Mouse (Mus musculus) stomach, embryonic 16.5 days (tissue): ENCODE results near the gene Ccdc28a. TPM values are rescaled to one million over a fixed set of nuclear protein-coding genes. Genes with fewer than 3 reads are reported as not detected.

Experiments used
- ATAC-seq: fragments of 200-750 bp; cut with Nextera tagmentation; 2 replicates; pipeline ENCODE4 v1.8.0; 2017; ENCODE audit warnings: moderate number of reproducible peaks, moderate TSS enrichment; ENCODE audit not compliant: insufficient read depth, low FRiP score
- H3K27ac ChIP-seq: fragments of 300-500 bp; sonication (generic); 2 replicates; pipeline ENCODE4 v1.5.1; 2014; ENCODE audit warnings: low read length
- H3K27me3 ChIP-seq: fragments of 300-500 bp; sonication (generic); 2 replicates; pipeline ENCODE4 v1.6.1; 2014; ENCODE audit warnings: low read length, control low read depth, mixed read lengths; ENCODE audit not compliant: control insufficient read depth, insufficient read depth
- H3K36me3 ChIP-seq: fragments of 300-500 bp; sonication (generic); 2 replicates; pipeline ENCODE4 v1.6.1; 2014; ENCODE audit warnings: low read length; ENCODE audit not compliant: control insufficient read depth, insufficient read depth
- H3K4me1 ChIP-seq: fragments of 300-500 bp; sonication (generic); 2 replicates; pipeline ENCODE4 v1.6.1; 2014; ENCODE audit warnings: low read length, control low read depth, mixed read lengths; ENCODE audit not compliant: control insufficient read depth, insufficient read depth
- H3K4me2 ChIP-seq: fragments of 300-500 bp; sonication (generic); 2 replicates; pipeline ENCODE4 v1.6.1; 2014; ENCODE audit warnings: low read depth, low read length, mixed read lengths
- H3K4me3 ChIP-seq: fragments of 300-500 bp; sonication (generic); replicated peaks from 2 replicates; pipeline ENCODE4 v1.5.1; 2014; ENCODE audit warnings: mild to moderate bottlenecking, low read length
- H3K9ac ChIP-seq: fragments of 300-500 bp; sonication (generic); 2 replicates; pipeline ENCODE4 v1.6.1; 2014; ENCODE audit warnings: low read length
- H3K9me3 ChIP-seq: fragments of 300-500 bp; sonication (generic); replicated peaks from 2 replicates; pipeline ENCODE4 v1.6.1; 2016; ENCODE audit warnings: low read length, control low read depth; ENCODE audit not compliant: control insufficient read depth
- WGBS: fragments of 180-500 bp; shearing (Covaris S2); extraction: QIAGEN DNeasy Blood & Tissue Kit; methylation state at CpG from one replicate; pipeline ENCODE4 v1.1.7; 2014; 5-methylcytosine and 5-hydroxymethylcytosine counted together
- polyA plus RNA-seq: library from polyadenylated mRNA; unstranded; fragments of >200 nt; fragmentation: Nextera tagmentation; extraction: Ambion mirVana; gene quantifications from 2 replicates; pipeline ENCODE4 v1.2.1, GENCODE M21; 2015

Ccdc28a gene
- polyA plus RNA-seq, 1 experiment from 2014 or later: 13.1 TPM

GRCm38 (mm10) chr10:18199919-18200318 is 34.9 kb downstream of the Ccdc28a start:
- H3K4me3 ChIP-seq: no peak overlapping the region
- H3K27ac ChIP-seq: peak overlapping the region; percentile 31; the same call in 1 of the 2 replicates
- H3K4me1 ChIP-seq: no peaks in the 10 kb centered on the region
- 34% methylated on average over 4 of the region's 4 CpGs for WGBS
- no peaks in the 10 kb centered on the region for H3K36me3 ChIP-seq
- H3K9ac ChIP-seq: no peak overlapping the region
- H3K4me2 ChIP-seq: no peak overlapping the region
- no peaks in the 10 kb centered on the region for H3K9me3 ChIP-seq
- peak; percentile 26; the same call in 1 of the 2 replicates for ATAC-seq
- H3K27me3 ChIP-seq: no peaks in the 10 kb centered on the region

DNA sequence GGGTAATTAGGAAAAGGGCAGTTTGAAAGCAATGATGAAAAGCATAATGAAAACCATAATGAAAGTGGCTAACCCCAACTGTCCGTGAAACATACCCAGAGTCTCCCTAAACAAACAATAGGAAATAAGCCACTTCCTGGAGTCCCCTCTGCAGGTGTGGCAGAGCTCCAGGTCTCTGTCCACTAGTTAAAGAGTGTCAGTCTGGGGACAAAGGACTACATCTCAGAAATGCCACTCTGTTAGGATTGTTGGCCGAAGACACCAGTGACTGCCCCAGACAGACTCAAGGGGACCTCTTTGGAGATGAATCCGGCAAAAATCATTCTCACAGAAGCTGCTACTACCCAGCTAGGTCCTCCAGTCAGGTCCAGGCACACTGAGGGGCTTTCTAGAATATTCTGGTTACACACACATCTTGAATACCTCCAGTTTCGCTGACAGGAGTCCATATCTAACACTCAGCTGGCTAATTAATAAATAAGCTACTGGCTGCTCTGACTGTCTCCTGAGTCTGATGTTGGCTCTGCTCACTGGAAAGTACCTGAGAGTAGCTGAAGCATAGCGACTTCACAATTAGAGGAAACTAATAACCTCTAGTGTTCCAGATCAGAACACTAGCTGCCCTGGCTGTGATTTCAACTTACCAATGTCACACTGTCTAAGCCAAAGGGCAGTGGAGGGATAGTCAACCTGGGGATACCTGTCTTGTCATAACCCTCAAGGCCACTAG is 36.3 kb downstream of the Ccdc28a start:
- no peak for ATAC-seq
- Histone ChIP-seq H3K9me3 (no peaks in the 10 kb centered on the region), H3K4me3 (no peak overlapping the region), H3K27ac (no peak overlapping the region), H3K9ac (no peak overlapping the region), H3K4me1 (no peaks in the 10 kb centered on the region), H3K36me3 (no peaks in the 10 kb centered on the region), H3K27me3 (no peaks in the 10 kb centered on the region), H3K4me2 (no peak overlapping the region)
- 83% methylated on average over 5 of the region's 5 CpGs for WGBS

GRCm38 (mm10) chr10:18197206-18197979 is 37.4 kb downstream of the Ccdc28a start:
- Histone ChIP-seq H3K9me3 (no peaks in the 10 kb centered on the region), H3K4me3 (peak overlapping the region; percentile 38), H3K4me1 (peaks cover 1% of the 10 kb centered on the region; the same call in 1 of the 2 replicates), H3K27me3 (no peaks in the 10 kb centered on the region), H3K36me3 (no peaks in the 10 kb centered on the region), H3K4me2 (peak overlapping the region; percentile 58), H3K27ac (no peak overlapping the region), H3K9ac (peak overlapping the region; percentile 60)
- WGBS: 46% methylated on average over 14 of the region's 14 CpGs
- no peak for ATAC-seq

GRCm38 (mm10) chr10:18194737-18195141 is 40.1 kb downstream of the Ccdc28a start:
- peak overlapping the region; percentile 89 for H3K27ac ChIP-seq
- no peak overlapping the region for H3K4me3 ChIP-seq
- H3K27me3 ChIP-seq: no peaks in the 10 kb centered on the region
- H3K36me3 ChIP-seq: no peaks in the 10 kb centered on the region
- WGBS: 22% methylated on average over 14 of the region's 14 CpGs
- peaks cover 9% of the 10 kb centered on the region for H3K4me1 ChIP-seq
- peak overlapping the region; percentile 22 for H3K4me2 ChIP-seq
- no peaks in the 10 kb centered on the region for H3K9me3 ChIP-seq
- ATAC-seq: peak; percentile 81; the same call in 1 of the 2 replicates
- no peak overlapping the region for H3K9ac ChIP-seq

DNA sequence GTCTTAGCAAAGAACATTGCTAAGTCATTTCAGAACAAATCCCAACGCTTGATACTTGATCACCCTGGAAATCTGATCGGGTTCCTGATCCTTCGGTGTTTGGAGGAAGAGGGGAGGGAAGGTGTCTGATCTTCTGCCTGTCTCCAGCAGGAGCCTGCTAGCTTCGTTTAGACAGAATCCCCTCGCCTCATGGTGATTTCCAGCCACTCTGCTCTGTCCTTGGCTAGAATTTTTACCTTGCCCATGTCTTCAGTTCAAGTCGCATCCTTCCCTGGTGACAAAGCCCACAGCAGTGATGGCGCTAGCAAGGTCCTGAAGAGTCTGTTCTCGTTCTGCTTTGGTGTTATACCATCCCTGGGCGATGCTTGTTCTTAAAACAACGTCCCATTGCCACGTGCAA is 40.6 kb downstream of the Ccdc28a start:
- H3K36me3 ChIP-seq: no peaks in the 10 kb centered on the region
- H3K4me3 ChIP-seq: no peak overlapping the region
- whole genome bisulfite sequencing: 76% methylated on average over 11 of the region's 11 CpGs
- H3K4me2 ChIP-seq: peak overlapping the region; percentile 22
- H3K4me1 ChIP-seq: peaks cover 9% of the 10 kb centered on the region
- H3K9ac ChIP-seq: no peak overlapping the region
- no peaks in the 10 kb centered on the region for H3K9me3 ChIP-seq
- peak overlapping the region; percentile 89 for H3K27ac ChIP-seq
- H3K27me3 ChIP-seq: no peaks in the 10 kb centered on the region
- ATAC-seq: no peak

- no peaks in the 10 kb centered on the region for H3K27me3 ChIP-seq
- no peak overlapping the region for H3K4me2 ChIP-seq
- no peak overlapping the region for H3K9ac ChIP-seq
- H3K9me3 ChIP-seq: no peaks in the 10 kb centered on the region
- ATAC-seq: no peak
- H3K27ac ChIP-seq: no peak overlapping the region; the same call in 1 of the 2 replicates
- no peak overlapping the region for H3K4me3 ChIP-seq
- peaks cover 9% of the 10 kb centered on the region for H3K4me1 ChIP-seq
- H3K36me3 ChIP-seq: no peaks in the 10 kb centered on the region
- WGBS: 34% methylated on average over 11 of the region's 11 CpGs
These were observed 41.6 kb downstream of the Ccdc28a start for GRCm38 (mm10) chr10:18193221-18193620.

DNA sequence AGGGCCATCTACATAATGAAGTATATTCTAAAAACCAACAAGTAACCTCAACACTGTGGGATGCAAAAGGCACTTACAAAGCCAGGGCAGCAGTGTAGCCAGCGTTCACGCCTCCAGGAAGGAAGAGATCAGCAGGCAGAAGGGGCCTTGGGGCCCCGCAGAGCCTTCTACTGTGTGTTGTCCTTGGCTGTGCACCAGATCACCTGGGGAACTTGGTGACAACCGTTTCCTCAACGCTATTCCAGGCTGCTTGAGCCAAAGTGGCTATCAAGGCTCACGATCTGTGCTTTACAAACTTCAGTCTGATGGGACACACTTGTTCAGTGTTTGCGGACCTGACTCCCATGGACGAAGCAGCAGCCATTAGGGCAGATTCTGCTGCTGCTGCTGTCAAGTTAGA is 43.1 kb downstream of the Ccdc28a start:
- no peak overlapping the region for H3K9ac ChIP-seq
- peaks cover 9% of the 10 kb centered on the region for H3K4me1 ChIP-seq
- no peak overlapping the region for H3K4me2 ChIP-seq
- 44% methylated on average over 8 of the region's 8 CpGs for WGBS
- H3K9me3 ChIP-seq: no peaks in the 10 kb centered on the region
- no peak overlapping the region for H3K27ac ChIP-seq
- no peak for ATAC-seq
- no peak overlapping the region for H3K4me3 ChIP-seq
- H3K27me3 ChIP-seq: no peaks in the 10 kb centered on the region
- no peaks in the 10 kb centered on the region for H3K36me3 ChIP-seq

DNA sequence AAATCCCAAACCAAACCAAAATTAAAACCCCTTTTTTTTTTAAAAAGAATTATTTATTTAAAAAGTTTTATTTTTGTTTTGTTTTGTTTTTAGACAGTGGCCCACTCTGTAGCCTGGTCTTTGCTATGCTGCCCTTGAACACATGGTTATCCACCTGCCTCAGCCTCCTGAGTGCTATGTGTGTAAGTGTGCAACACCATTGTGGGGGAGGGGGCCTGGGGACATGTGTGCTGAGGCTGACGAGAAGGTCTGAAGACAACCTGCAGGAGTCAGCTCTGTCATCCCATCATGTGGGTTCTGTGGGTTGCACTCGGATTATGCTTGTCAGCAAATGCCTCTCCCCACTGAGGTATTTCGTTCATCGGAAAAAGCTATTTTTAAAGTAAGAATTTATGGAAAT is 45.3 kb downstream of the Ccdc28a start:
- H3K27ac ChIP-seq: no peak overlapping the region
- ATAC-seq: no peak
- H3K4me3 ChIP-seq: no peak overlapping the region
- H3K4me1 ChIP-seq: peaks cover 9% of the 10 kb centered on the region
- H3K9ac ChIP-seq: no peak overlapping the region
- 79% methylated on average over 4 of the region's 4 CpGs for WGBS
- H3K36me3 ChIP-seq: no peaks in the 10 kb centered on the region
- no peak overlapping the region for H3K4me2 ChIP-seq
- H3K27me3 ChIP-seq: no peaks in the 10 kb centered on the region
- no peaks in the 10 kb centered on the region for H3K9me3 ChIP-seq

GRCm38 (mm10) chr10:18188564-18188963 is 46.2 kb downstream of the Ccdc28a start:
- Histone ChIP-seq H3K36me3 (no peaks in the 10 kb centered on the region), H3K9ac (no peak overlapping the region), H3K4me1 (peaks cover 9% of the 10 kb centered on the region), H3K27me3 (no peaks in the 10 kb centered on the region), H3K27ac (no peak overlapping the region), H3K9me3 (no peaks in the 10 kb centered on the region), H3K4me3 (no peak overlapping the region), H3K4me2 (no peak overlapping the region)
- no peak for ATAC-seq
- WGBS: 67% methylated on average over 6 of the region's 6 CpGs
